Mouse (Mus musculus) urinary bladder, postnatal 10 days (tissue): Measurements from ENCODE around the gene Vat1l.

Source experiments
- DNase-seq: peaks from one replicate; pipeline ENCODE4 v3.0.0; 2022; ENCODE audit warnings: low spot score

The Vat1l gene

GRCm38 (mm10) chr8:114205221-114205901, at the start of gene Vat1l:
Vat1l (plus strand) TSS chr8:114205612.
- DNase-seq = no peak

- no peak for DNase-seq
Observed at GRCm38 (mm10) chr8:114158586-114158985, 46.8 kb upstream of the Vat1l start.

GRCm38 (mm10) chr8:114159666-114160065, 45.7 kb upstream of the Vat1l start:
- no peak for DNase-seq

- no peak for DNase-seq
Observed at GRCm38 (mm10) chr8:114163871-114164270, 41.5 kb upstream of the Vat1l start.

GRCm38 (mm10) chr8:114164444-114165096, 40.8 kb upstream of the Vat1l start:
- no peak for DNase-seq

- no peak for DNase-seq
Observed at GRCm38 (mm10) chr8:114165741-114166140, 39.7 kb upstream of the Vat1l start.

- no peak for DNase-seq
Observed at GRCm38 (mm10) chr8:114176721-114177120, 28.7 kb upstream of the Vat1l start.

GRCm38 (mm10) chr8:114193334-114193733, 12.1 kb upstream of the Vat1l start:
- no peak for DNase-seq

GRCm38 (mm10) chr8:114198990-114199389, 6.4 kb upstream of the Vat1l start:
- no peak for DNase-seq

- no peak for DNase-seq
Observed at GRCm38 (mm10) chr8:114206421-114206983, 1.1 kb downstream of the Vat1l start.

GRCm38 (mm10) chr8:114207026-114207425, 1.6 kb downstream of the Vat1l start:
- DNase-seq = no peak

GRCm38 (mm10) chr8:114220779-114221178, 15.4 kb downstream of the Vat1l start:
- no peak for DNase-seq

GRCm38 (mm10) chr8:114222001-114222400, 16.6 kb downstream of the Vat1l start:
- no peak for DNase-seq

- DNase-seq = no peak
Observed at GRCm38 (mm10) chr8:114224001-114224400, 18.6 kb downstream of the Vat1l start.

- no peak for DNase-seq
Observed at GRCm38 (mm10) chr8:114251321-114252065, 46.1 kb downstream of the Vat1l start.

- DNase-seq = no peak
Observed at GRCm38 (mm10) chr8:114258685-114259084, 53.3 kb downstream of the Vat1l start.

- no peak for DNase-seq
Observed at GRCm38 (mm10) chr8:114259713-114260355, 54.4 kb downstream of the Vat1l start.

GRCm38 (mm10) chr8:114262331-114262730, 56.9 kb downstream of the Vat1l start:
- no peak for DNase-seq

- no peak for DNase-seq
Observed at GRCm38 (mm10) chr8:114274558-114274957, 69.1 kb downstream of the Vat1l start.

GRCm38 (mm10) chr8:114281101-114281500, 75.7 kb downstream of the Vat1l start:
- no peak for DNase-seq

GRCm38 (mm10) chr8:114294889-114295748, 89.7 kb downstream of the Vat1l start:
- no peak for DNase-seq
